Mouse (Mus musculus) hindbrain, embryonic 14.5 days (tissue): ENCODE measurements around the gene Cdk14. TPM values are rescaled to one million over a fixed set of nuclear protein-coding genes. Genes with fewer than 3 reads are reported as not detected.

Source experiments
- ATAC-seq: fragments of 200-750 bp; cut with Nextera tagmentation; 2 replicates; pipeline ENCODE4 v1.8.0; 2017; ENCODE audit warnings: moderate number of reproducible peaks, mild to moderate bottlenecking, moderate TSS enrichment, moderate library complexity; ENCODE audit not compliant: low FRiP score
- DNase-seq: peaks from one replicate; pipeline ENCODE4 v3.0.0-alpha.2; 2015; ENCODE audit warnings: low spot score
- H3K27ac ChIP-seq: fragments of 300-500 bp; sonication (generic); 2 replicates; pipeline ENCODE4 v1.5.1; 2014; ENCODE audit warnings: mild to moderate bottlenecking, moderate library complexity
- H3K27me3 ChIP-seq: fragments of 300-500 bp; sonication (generic); 2 replicates; pipeline ENCODE4 v1.6.1; 2014; ENCODE audit warnings: mild to moderate bottlenecking, low read length, mixed read lengths; ENCODE audit not compliant: control insufficient read depth, insufficient read depth
- H3K36me3 ChIP-seq: fragments of 300-500 bp; sonication (generic); replicated peaks from 2 replicates; pipeline ENCODE4 v1.6.1; 2014; ENCODE audit not compliant: control insufficient read depth, insufficient read depth
- H3K4me1 ChIP-seq: fragments of 300-500 bp; sonication (generic); replicated peaks from 2 replicates; pipeline ENCODE4 v1.6.1; 2014; ENCODE audit warnings: antibody characterized with exemption, low read length, mixed read lengths; ENCODE audit not compliant: control insufficient read depth, insufficient read depth
- H3K4me2 ChIP-seq: fragments of 300-500 bp; sonication (generic); replicated peaks from 2 replicates; pipeline ENCODE4 v1.6.1; 2014; ENCODE audit warnings: mild to moderate bottlenecking, moderate library complexity
- H3K4me3 ChIP-seq: fragments of 300-500 bp; sonication (generic); replicated peaks from 2 replicates; pipeline ENCODE4 v1.5.1; 2014; ENCODE audit warnings: mild to moderate bottlenecking, low read length
- H3K9ac ChIP-seq: fragments of 300-500 bp; sonication (generic); 2 replicates; pipeline ENCODE4 v1.6.1; 2014
- H3K9me3 ChIP-seq: fragments of 300-500 bp; sonication (generic); 2 replicates; pipeline ENCODE4 v1.6.1; 2016; ENCODE audit warnings: low read length; ENCODE audit not compliant: control insufficient read depth
- WGBS: fragments of 180-500 bp; shearing (Covaris S2); extraction: QIAGEN DNeasy Blood & Tissue Kit; methylation state at CpG from one replicate; pipeline ENCODE4 v1.1.7; 2014; 5-methylcytosine and 5-hydroxymethylcytosine counted together
- polyA plus RNA-seq: library from polyadenylated mRNA; unstranded; fragments of >200 nt; fragmentation: Nextera tagmentation; extraction: Ambion mirVana; gene quantifications from 2 replicates; pipeline ENCODE4 v1.2.1, GENCODE M21; 2014

The Cdk14 gene
- polyA plus RNA-seq, 1 experiment from 2014 or later = 55.6 TPM

DNA sequence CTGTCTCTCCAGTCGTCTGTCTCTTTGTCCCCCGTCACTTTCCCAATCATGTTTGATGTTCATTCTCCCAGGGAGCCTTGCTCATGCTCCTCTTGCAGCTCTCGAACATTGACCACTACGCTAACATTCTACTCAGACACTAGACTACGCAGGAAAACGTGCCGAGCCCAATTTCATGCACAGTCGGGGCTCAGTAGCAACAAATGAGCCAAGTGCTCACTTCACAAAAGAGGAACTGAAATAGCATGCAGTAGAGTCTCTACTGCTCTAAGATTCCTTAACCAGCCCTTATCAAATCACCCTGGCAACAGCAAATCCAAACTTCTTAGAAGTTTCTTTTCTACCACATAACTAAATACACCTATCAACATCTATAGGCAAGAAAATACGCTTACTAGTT lies 214.1 kb downstream of the Cdk14 start:
- peak; percentile 68; the same call in 1 of the 2 replicates for ATAC-seq
- H3K27ac ChIP-seq = no peak overlapping the region
- no peaks in the 10 kb centered on the region for H3K27me3 ChIP-seq
- DNase-seq = peak; percentile 37
- H3K9me3 ChIP-seq = no peaks in the 10 kb centered on the region
- no peaks in the 10 kb centered on the region for H3K4me1 ChIP-seq
- 41% methylated on average over 9 of the region's 9 CpGs for WGBS
- no peaks in the 10 kb centered on the region for H3K36me3 ChIP-seq
- H3K9ac ChIP-seq = no peak overlapping the region
- H3K4me2 ChIP-seq = no peak overlapping the region
- no peak overlapping the region for H3K4me3 ChIP-seq

DNA sequence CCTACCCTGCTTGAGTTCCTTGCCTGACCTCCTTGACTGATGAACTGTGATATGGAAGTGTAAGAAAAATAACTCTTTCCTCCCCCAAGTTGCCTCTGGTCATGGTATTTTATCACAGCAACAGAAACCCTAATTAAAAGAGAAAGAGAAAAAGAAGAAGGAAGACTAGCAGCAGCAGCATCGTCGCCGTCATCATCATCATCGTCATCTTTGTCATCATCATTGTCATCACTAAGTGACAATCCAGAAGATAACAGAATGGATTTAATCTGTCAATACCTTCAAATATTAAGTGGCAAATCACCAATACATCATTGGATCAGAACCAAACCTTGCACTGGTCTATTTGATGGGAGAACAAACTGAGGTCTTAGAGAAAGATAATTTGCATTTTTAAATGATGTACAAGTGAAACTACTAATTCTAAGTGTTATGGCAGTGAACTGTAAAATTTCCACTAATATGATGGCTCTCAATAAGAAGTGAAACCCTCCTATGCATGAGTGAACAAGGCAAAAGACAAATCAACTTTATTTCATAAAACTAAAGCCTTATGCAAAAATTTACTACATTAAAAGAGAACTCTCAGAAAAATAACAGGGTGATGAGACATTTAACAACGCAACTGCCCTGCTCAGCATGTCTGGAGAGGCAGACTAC lies 225.4 kb downstream of the Cdk14 start:
- no peak overlapping the region for H3K4me3 ChIP-seq
- 91% methylated on average over 5 of the region's 5 CpGs for WGBS
- no peak overlapping the region for H3K27ac ChIP-seq
- no peaks in the 10 kb centered on the region for H3K4me1 ChIP-seq
- no peaks in the 10 kb centered on the region for H3K36me3 ChIP-seq
- ATAC-seq (no peak), DNase-seq (no peak)
- no peaks in the 10 kb centered on the region for H3K27me3 ChIP-seq
- H3K4me2 ChIP-seq = no peak overlapping the region
- no peak overlapping the region for H3K9ac ChIP-seq
- no peaks in the 10 kb centered on the region for H3K9me3 ChIP-seq

DNA sequence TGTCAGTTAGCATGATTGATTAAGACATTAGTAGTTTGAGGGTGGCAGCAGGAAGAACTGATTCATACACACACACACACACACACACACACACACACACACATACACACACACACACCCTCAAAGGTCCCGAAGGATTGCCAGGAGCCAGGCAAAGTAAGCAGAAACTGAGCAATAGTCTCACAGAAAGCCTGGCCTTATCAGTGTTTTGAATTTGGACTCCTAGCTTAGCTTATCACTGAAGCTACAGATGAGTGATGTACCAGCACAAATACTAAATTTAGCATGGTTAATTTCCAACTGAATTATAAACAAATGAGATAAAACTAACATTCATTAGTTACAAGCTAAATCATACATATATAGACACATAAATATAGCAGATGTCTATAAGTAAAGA lies 230.5 kb downstream of the Cdk14 start:
- no peak for ATAC-seq
- no peak for DNase-seq
- WGBS = 89% methylated on average over 1 of the region's 1 CpGs

GRCm38 (mm10) chr5:5185987-5186742 lies 233.9 kb downstream of the Cdk14 start:
- ATAC-seq (no peak), DNase-seq (no peak)
- H3K4me3 ChIP-seq = no peak overlapping the region
- H3K27me3 ChIP-seq = no peaks in the 10 kb centered on the region
- H3K27ac ChIP-seq = no peak overlapping the region
- no peak overlapping the region for H3K4me2 ChIP-seq
- H3K9me3 ChIP-seq = no peaks in the 10 kb centered on the region
- H3K36me3 ChIP-seq = no peaks in the 10 kb centered on the region
- 76% methylated on average over 3 of the region's 3 CpGs for WGBS
- H3K4me1 ChIP-seq = no peaks in the 10 kb centered on the region
- H3K9ac ChIP-seq = no peak overlapping the region

More for the DNA sequence above, 230.5 kb downstream of the Cdk14 start:
- Histone ChIP-seq H3K27me3 (no peaks in the 10 kb centered on the region), H3K4me2 (no peak overlapping the region), H3K36me3 (no peaks in the 10 kb centered on the region), H3K27ac (no peak overlapping the region), H3K4me1 (no peaks in the 10 kb centered on the region), H3K9me3 (no peaks in the 10 kb centered on the region), H3K9ac (no peak overlapping the region), H3K4me3 (no peak overlapping the region)

DNA sequence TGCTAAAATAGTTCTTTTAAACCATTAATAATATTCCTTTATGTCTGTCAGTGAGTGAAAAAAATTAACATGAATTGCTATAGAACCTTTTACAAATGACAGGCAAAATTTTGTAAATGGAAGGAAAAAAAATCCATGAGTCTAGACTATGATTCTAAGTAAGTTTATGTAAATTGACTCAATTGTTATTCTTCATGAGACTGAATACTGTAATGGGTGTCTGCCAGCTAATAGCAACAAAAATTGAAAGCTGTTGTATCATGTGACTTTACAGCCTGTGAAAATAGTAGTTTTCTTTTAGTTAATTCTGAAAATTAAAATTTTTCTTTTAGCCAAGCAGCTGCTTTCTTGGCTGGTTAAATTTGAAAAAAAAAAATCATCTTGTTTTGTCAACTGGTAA lies 234.6 kb downstream of the Cdk14 start:
- DNase-seq = no peak
- H3K9me3 ChIP-seq = no peaks in the 10 kb centered on the region
- no peak overlapping the region for H3K27ac ChIP-seq
- no peak overlapping the region for H3K9ac ChIP-seq
- no peaks in the 10 kb centered on the region for H3K36me3 ChIP-seq
- H3K4me1 ChIP-seq = no peaks in the 10 kb centered on the region
- H3K27me3 ChIP-seq = no peaks in the 10 kb centered on the region
- H3K4me3 ChIP-seq = no peak overlapping the region
- no peak overlapping the region for H3K4me2 ChIP-seq
- no peak for ATAC-seq

GRCm38 (mm10) chr5:5180711-5181110 lies 239.4 kb downstream of the Cdk14 start:
- Histone ChIP-seq H3K27me3 (no peaks in the 10 kb centered on the region), H3K4me3 (no peak overlapping the region), H3K36me3 (no peaks in the 10 kb centered on the region), H3K4me2 (no peak overlapping the region), H3K9ac (no peak overlapping the region), H3K9me3 (no peaks in the 10 kb centered on the region), H3K4me1 (no peaks in the 10 kb centered on the region; the same call in 1 of the 2 replicates), H3K27ac (no peak overlapping the region)
- no peak for DNase-seq
- 93% methylated on average over 2 of the region's 2 CpGs for WGBS
- ATAC-seq = no peak

GRCm38 (mm10) chr5:5180311-5180710 lies 239.8 kb downstream of the Cdk14 start:
- Histone ChIP-seq H3K4me2 (no peak overlapping the region), H3K9ac (no peak overlapping the region), H3K27me3 (no peaks in the 10 kb centered on the region), H3K4me1 (peaks cover under 1% of the 10 kb centered on the region; the same call in 1 of the 2 replicates), H3K27ac (no peak overlapping the region), H3K4me3 (no peak overlapping the region), H3K36me3 (no peaks in the 10 kb centered on the region), H3K9me3 (no peaks in the 10 kb centered on the region)
- ATAC-seq (no peak), DNase-seq (no peak)

DNA sequence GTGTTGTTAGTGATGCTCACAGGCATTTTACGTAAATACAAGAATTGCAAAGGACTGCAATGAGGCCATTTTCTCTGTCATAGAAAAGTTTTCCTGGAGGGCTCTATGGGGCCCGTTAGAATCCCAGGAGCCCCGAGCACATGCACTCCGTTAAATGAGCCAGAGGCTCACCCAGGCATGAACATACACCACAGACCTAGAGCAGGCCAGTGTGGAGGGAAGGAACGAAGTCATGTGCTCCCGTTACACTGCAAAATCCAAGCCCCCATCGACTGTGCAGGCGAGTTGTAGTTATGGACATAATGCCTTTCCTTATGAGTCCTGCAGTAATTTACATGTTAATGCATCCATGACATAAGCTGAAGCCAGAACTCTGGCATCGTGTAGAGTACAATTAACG lies 244.1 kb downstream of the Cdk14 start:
- Histone ChIP-seq H3K4me3 (no peak overlapping the region), H3K9ac (no peak overlapping the region), H3K36me3 (no peaks in the 10 kb centered on the region), H3K27ac (no peak overlapping the region), H3K9me3 (no peaks in the 10 kb centered on the region), H3K4me1 (peaks cover 5% of the 10 kb centered on the region; the same call in 1 of the 2 replicates), H3K4me2 (no peak overlapping the region), H3K27me3 (no peaks in the 10 kb centered on the region)
- DNase-seq = no peak
- WGBS = 60% methylated on average over 10 of the region's 10 CpGs
- ATAC-seq = 0 out of 2 replicates have a peak, but pooled peaks have one; percentile 31

DNA sequence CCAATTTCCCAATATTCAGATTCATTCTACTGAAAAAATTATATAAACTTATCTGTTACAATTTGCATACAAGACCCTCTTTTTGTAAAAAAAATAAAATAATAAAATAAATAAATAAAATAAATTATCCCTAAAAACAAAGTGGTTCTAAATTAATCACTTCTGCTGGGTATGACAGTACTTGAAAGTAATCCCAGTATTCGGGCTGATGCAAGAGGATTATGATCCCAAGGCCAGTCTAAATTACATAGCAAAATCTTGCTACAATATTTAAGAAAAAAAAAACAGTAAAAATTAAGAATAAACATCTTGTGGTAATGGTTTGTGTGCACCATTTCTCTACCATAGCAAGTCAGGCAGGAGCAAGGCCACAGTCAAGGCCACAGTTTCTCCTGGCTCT lies 244.5 kb downstream of the Cdk14 start:
- peaks cover 5% of the 10 kb centered on the region; the same call in 1 of the 2 replicates for H3K4me1 ChIP-seq
- H3K4me2 ChIP-seq = no peak overlapping the region
- no peak overlapping the region for H3K4me3 ChIP-seq
- no peak overlapping the region for H3K9ac ChIP-seq
- ATAC-seq (no peak), DNase-seq (no peak)
- H3K36me3 ChIP-seq = no peaks in the 10 kb centered on the region
- H3K27ac ChIP-seq = no peak overlapping the region
- WGBS = 84% methylated on average over 1 of the region's 1 CpGs
- no peaks in the 10 kb centered on the region for H3K9me3 ChIP-seq
- H3K27me3 ChIP-seq = no peaks in the 10 kb centered on the region
